Mouse (Mus musculus) splenic B cell, adult 2 months (primary cell): ENCODE data around the gene Far2.
A peak's percentile ranks its signal among the peaks of the same experiment; 100 is the strongest.
"Not testable (repeated sequence)": the region's sequence is repeated elsewhere in the genome, so short reads cannot be mapped to it uniquely, and the experiment has no call there.

ENCODE experiments used
- DNase-seq: peaks from one replicate; pipeline ENCODE4 v3.0.0-alpha.2; 2011; ENCODE audit warnings: low read depth, low spot score
- H3K27me3 ChIP-seq: 2 replicates; pipeline ENCODE4 v1.6.1; 2012; ENCODE audit warnings: mild to moderate bottlenecking, low read length, moderate library complexity, mixed read lengths; ENCODE audit not compliant: control insufficient read depth, poor library complexity, insufficient read depth, severe bottlenecking
- H3K36me3 ChIP-seq: 2 replicates; pipeline ENCODE4 v1.6.1; 2012; ENCODE audit warnings: mild to moderate bottlenecking, low read length, moderate library complexity, mixed read lengths; ENCODE audit not compliant: control insufficient read depth, poor library complexity, insufficient read depth, severe bottlenecking

Gene Far2

GRCm38 (mm10) chr6:148141874-148142273 lies 94.8 kb downstream of the Far2 start:
- no peak for DNase-seq
- Histone ChIP-seq H3K27me3 (no peaks in the 10 kb centered on the region), H3K36me3 (no peaks in the 10 kb centered on the region)

GRCm38 (mm10) chr6:148142421-148142820 lies 95.4 kb downstream of the Far2 start:
- H3K36me3 ChIP-seq, result no peaks in the 10 kb centered on the region
- H3K27me3 ChIP-seq, result no peaks in the 10 kb centered on the region
- DNase-seq, result no peak

GRCm38 (mm10) chr6:148152305-148152704 lies 105.2 kb downstream of the Far2 start:
- H3K36me3 ChIP-seq, DNase-seq, H3K27me3 ChIP-seq: not testable (repeated sequence)

- no peaks in the 10 kb centered on the region for H3K36me3 ChIP-seq
- no peaks in the 10 kb centered on the region for H3K27me3 ChIP-seq
- no peak for DNase-seq
These were observed 125.8 kb downstream of the Far2 start for GRCm38 (mm10) chr6:148172904-148173303.

- peaks cover 20% of the 10 kb centered on the region for H3K36me3 ChIP-seq
These were observed 138.6 kb downstream of the Far2 start for GRCm38 (mm10) chr6:148185694-148186093.

GRCm38 (mm10) chr6:148193972-148194701 lies 147.1 kb downstream of the Far2 start:
- Histone ChIP-seq H3K36me3 (peaks cover 7% of the 10 kb centered on the region; the same call in 1 of the 2 replicates), H3K27me3 (no peaks in the 10 kb centered on the region)
- no peak for DNase-seq

More at GRCm38 (mm10) chr6:148185694-148186093, 138.6 kb downstream of the Far2 start:
- DNase-seq, result no peak
- no peaks in the 10 kb centered on the region for H3K27me3 ChIP-seq

GRCm38 (mm10) chr6:148199177-148199576 lies 152.1 kb downstream of the Far2 start:
- Histone ChIP-seq H3K36me3 (peaks cover 11% of the 10 kb centered on the region), H3K27me3 (no peaks in the 10 kb centered on the region)
- DNase-seq, result no peak

- H3K27me3 ChIP-seq, result no peaks in the 10 kb centered on the region
- no peak for DNase-seq
- peaks cover 11% of the 10 kb centered on the region for H3K36me3 ChIP-seq
These were observed 152.7 kb downstream of the Far2 start for GRCm38 (mm10) chr6:148199729-148200128.

- no peak for DNase-seq
- H3K27me3 ChIP-seq, result no peaks in the 10 kb centered on the region
- H3K36me3 ChIP-seq, result peaks cover 10% of the 10 kb centered on the region
These were observed 158.1 kb downstream of the Far2 start for GRCm38 (mm10) chr6:148205134-148205533.

GRCm38 (mm10) chr6:148207522-148207921 lies 160.5 kb downstream of the Far2 start:
- no peak for DNase-seq
- no peaks in the 10 kb centered on the region for H3K27me3 ChIP-seq
- peaks cover 5% of the 10 kb centered on the region for H3K36me3 ChIP-seq

- Histone ChIP-seq H3K36me3 (no peaks in the 10 kb centered on the region), H3K27me3 (no peaks in the 10 kb centered on the region)
- DNase-seq, result peak; percentile 42
These were observed 164.4 kb downstream of the Far2 start for GRCm38 (mm10) chr6:148211391-148211876.

- H3K27me3 ChIP-seq, result no peaks in the 10 kb centered on the region
- no peaks in the 10 kb centered on the region for H3K36me3 ChIP-seq
- DNase-seq, result peak; percentile 100
These were observed 165.0 kb downstream of the Far2 start, which contains the start of gene Ergic2 for GRCm38 (mm10) chr6:148211897-148212680. Gene Ergic2 (minus strand): TSS chr6:148212374.

GRCm38 (mm10) chr6:148214765-148215164 lies 167.7 kb downstream of the Far2 start:
- Histone ChIP-seq H3K36me3 (no peaks in the 10 kb centered on the region), H3K27me3 (no peaks in the 10 kb centered on the region)
- peak; percentile 81 for DNase-seq

GRCm38 (mm10) chr6:148216752-148217151 lies 169.7 kb downstream of the Far2 start:
- DNase-seq, result peak; percentile 31
- Histone ChIP-seq H3K27me3 (no peaks in the 10 kb centered on the region), H3K36me3 (no peaks in the 10 kb centered on the region)
